Mouse (Mus musculus): ENCODE data around the gene Gm12394. TPM values are rescaled to one million over a fixed set of nuclear protein-coding genes. Genes with fewer than 3 reads are reported as not detected.
"Not testable (repeated sequence)": the region's sequence is repeated elsewhere in the genome, so short reads cannot be mapped to it uniquely, and the experiment has no call there.

Gene Gm12394
- polyA plus RNA-seq, 1 experiment from 2014 or later: 0.35 TPM

GRCm38 (mm10) chr4:42773893-42774292, 82.7 kb downstream of the Gm12394 start, which contains the start of gene Ccl21a:
Gene Ccl21a, minus strand, starts transcription at chr4:42773993.
- H3K4me3 ChIP-seq (replicated peaks); H3K4me1 ChIP-seq (replicated peaks); H3K27me3 ChIP-seq; H3K4me2 ChIP-seq (replicated peaks); H3K9me3 ChIP-seq; H3K27ac ChIP-seq; ATAC-seq; H3K9ac ChIP-seq (replicated peaks); H3K36me3 ChIP-seq: not testable (repeated sequence)
- WGBS: no CpG with 5 or more reads among the region's 5 CpGs

GRCm38 (mm10) chr4:42756477-42756876, 100.1 kb downstream of the Gm12394 start, which contains the start of gene Ccl19:
Gene Ccl19, minus strand, starts transcription at chr4:42756577.
- WGBS: no CpG with 5 or more reads among the region's 6 CpGs
- not testable (repeated sequence) for ATAC-seq; H3K27me3 ChIP-seq; H3K27ac ChIP-seq; H3K4me2 ChIP-seq (replicated peaks); H3K9me3 ChIP-seq; H3K9ac ChIP-seq (replicated peaks); H3K4me1 ChIP-seq (replicated peaks); H3K36me3 ChIP-seq; H3K4me3 ChIP-seq (replicated peaks)

GRCm38 (mm10) chr4:42735245-42735644, 121.3 kb downstream of the Gm12394 start, which contains the start of gene 4930578G10Rik:
Gene 4930578G10Rik, plus strand, starts transcription at chr4:42735545.
- not testable (repeated sequence) for H3K36me3 ChIP-seq; H3K4me2 ChIP-seq (replicated peaks); H3K4me3 ChIP-seq (replicated peaks); H3K9me3 ChIP-seq; H3K9ac ChIP-seq (replicated peaks); H3K27ac ChIP-seq; ATAC-seq; H3K27me3 ChIP-seq; H3K4me1 ChIP-seq (replicated peaks)
- no CpG with 5 or more reads among the region's 13 CpGs for whole genome bisulfite sequencing

Other genes with a start within 250 kb of the Gm12394 start
- gene Gm10591, start 244.6 kb downstream of the Gm12394 start, polyA plus RNA-seq (2015; fragmentation: Nextera tagmentation; extraction: Ambion mirVana): not detected in 2 replicates
- gene Gm2564, start 227.1 kb downstream of the Gm12394 start, polyA plus RNA-seq (2015; fragmentation: Nextera tagmentation; extraction: Ambion mirVana): not detected in 2 replicates
- not detected in 2 replicates for gene Ccl27b, start 201.5 kb downstream of the Gm12394 start, polyA plus RNA-seq (2015; fragmentation: Nextera tagmentation; extraction: Ambion mirVana)
- gene Il11ra2, start 194.9 kb downstream of the Gm12394 start, polyA plus RNA-seq (2015; fragmentation: Nextera tagmentation; extraction: Ambion mirVana): not detected in 2 replicates
- 0.55 and 1.2 TPM in 2 replicates for gene 4930578G10Rik, start 121.2 kb downstream of the Gm12394 start, polyA plus RNA-seq (2015; fragmentation: Nextera tagmentation; extraction: Ambion mirVana)
- gene Ccl19, start 100.2 kb downstream of the Gm12394 start, polyA plus RNA-seq (2015; fragmentation: Nextera tagmentation; extraction: Ambion mirVana): 0.45 TPM in 1 of 2 replicates, not detected in the other
- 0.63 TPM in 1 of 2 replicates, not detected in the other for gene Ccl21a, start 82.8 kb downstream of the Gm12394 start, polyA plus RNA-seq (2015; fragmentation: Nextera tagmentation; extraction: Ambion mirVana)
- gene Fam205a1, start 2.9 kb downstream of the Gm12394 start, polyA plus RNA-seq (2015; fragmentation: Nextera tagmentation; extraction: Ambion mirVana): 0.08 TPM in 1 of 2 replicates, not detected in the other
- 1.2 and 1.7 TPM in 2 replicates for gene Fam205c, start 17.5 kb upstream of the Gm12394 start, polyA plus RNA-seq (2015; fragmentation: Nextera tagmentation; extraction: Ambion mirVana)
- 14.8 and 15.2 TPM in 2 replicates for gene Phf24, start 59.9 kb upstream of the Gm12394 start, polyA plus RNA-seq (2015; fragmentation: Nextera tagmentation; extraction: Ambion mirVana)
- 45.9 and 58.2 TPM in 2 replicates for gene Dnajb5, start 93.0 kb upstream of the Gm12394 start, polyA plus RNA-seq (2015; fragmentation: Nextera tagmentation; extraction: Ambion mirVana)
- gene 1700022I11Rik, start 112.8 kb upstream of the Gm12394 start, polyA plus RNA-seq (2015; fragmentation: Nextera tagmentation; extraction: Ambion mirVana): 0.49 and 0.50 TPM in 2 replicates
- 560 and 579 TPM in 2 replicates for gene Vcp, start 143.7 kb upstream of the Gm12394 start, polyA plus RNA-seq (2015; fragmentation: Nextera tagmentation; extraction: Ambion mirVana)
- 17.0 and 18.7 TPM in 2 replicates for gene Fancg, start 153.7 kb upstream of the Gm12394 start, polyA plus RNA-seq (2015; fragmentation: Nextera tagmentation; extraction: Ambion mirVana)
- gene Pigo, start 169.0 kb upstream of the Gm12394 start, polyA plus RNA-seq (2015; fragmentation: Nextera tagmentation; extraction: Ambion mirVana): 25.3 and 29.9 TPM in 2 replicates
- 245 and 253 TPM in 2 replicates for gene Stoml2, start 174.9 kb upstream of the Gm12394 start, polyA plus RNA-seq (2015; fragmentation: Nextera tagmentation; extraction: Ambion mirVana)
- 45.4 and 55.2 TPM in 2 replicates for gene Fam214b, start 189.4 kb upstream of the Gm12394 start, polyA plus RNA-seq (2015; fragmentation: Nextera tagmentation; extraction: Ambion mirVana)
- gene Unc13b, start 202.2 kb upstream of the Gm12394 start, polyA plus RNA-seq (2015; fragmentation: Nextera tagmentation; extraction: Ambion mirVana): 20.0 and 20.2 TPM in 2 replicates

Measured in midbrain, embryonic 13.5 days (tissue).